Mouse (Mus musculus): ENCODE measurements at regions not wholly inside any gene's neighbourhood (a gene's known extent, or its start where the extent isn't known, plus 50 kb on each side); places are given as distances from the start of the nearest gene placed in this dataset.

GRCm38 (mm10) chr9:41736234-41736859 is 387.8 kb downstream of the Sorl1 start:
- TF ChIP-seq TAL1 (conservative IDR thresholded peaks at IDR 0.05; ENCODE audit: low read depth, low read length): no peak
- TF ChIP-seq CTCF (IDR thresholded peaks at IDR 0.05; ENCODE audit: low read depth, low read length): no peak
- no peak for TF ChIP-seq POLR2AphosphoS5 (IDR thresholded peaks at IDR 0.05; ENCODE audit: insufficient replicate concordance, low read depth, low read length)

All from G1E (cell line).